Mouse (Mus musculus): ENCODE measurements around the gene Hnrnpul2. TPM values are rescaled to one million over a fixed set of nuclear protein-coding genes. Genes with fewer than 3 reads are reported as not detected.
A peak's percentile ranks its signal among the peaks of the same experiment; 100 is the strongest.
"Not testable (repeated sequence)": the region's sequence is repeated elsewhere in the genome, so short reads cannot be mapped to it uniquely, and the experiment has no call there.

Gene Hnrnpul2
- total RNA-seq, 4 experiments from 2014 or later: 113 to 120 (median 118) TPM

DNA sequence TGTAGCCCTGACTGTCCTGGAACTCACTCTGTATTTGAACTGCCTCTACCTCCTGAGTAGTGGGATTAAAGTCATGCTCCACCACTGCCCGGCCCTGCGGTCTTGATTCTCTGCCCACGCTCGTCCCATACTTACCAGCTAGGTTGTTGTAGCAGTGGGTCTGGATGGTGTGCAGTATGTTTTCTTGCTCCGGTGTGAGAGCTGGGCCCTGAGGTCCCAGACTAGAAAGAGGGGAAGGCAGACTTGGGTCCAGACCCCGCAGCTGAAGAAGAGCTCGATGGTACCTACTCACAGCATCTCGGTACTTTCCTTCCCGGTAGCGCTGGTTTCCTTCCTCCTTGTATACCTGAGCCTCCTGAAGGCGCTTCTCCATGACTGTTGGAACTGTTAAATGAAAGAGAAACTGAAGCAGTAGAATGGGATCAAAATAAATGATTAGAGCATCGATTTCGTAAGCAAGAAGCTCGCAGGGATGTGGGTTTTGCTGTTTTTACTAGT, 1.5 kb upstream of the Hnrnpul2 start:
- no peak for DNase-seq (ENCODE audit: low spot score in 2 of 2)

DNA sequence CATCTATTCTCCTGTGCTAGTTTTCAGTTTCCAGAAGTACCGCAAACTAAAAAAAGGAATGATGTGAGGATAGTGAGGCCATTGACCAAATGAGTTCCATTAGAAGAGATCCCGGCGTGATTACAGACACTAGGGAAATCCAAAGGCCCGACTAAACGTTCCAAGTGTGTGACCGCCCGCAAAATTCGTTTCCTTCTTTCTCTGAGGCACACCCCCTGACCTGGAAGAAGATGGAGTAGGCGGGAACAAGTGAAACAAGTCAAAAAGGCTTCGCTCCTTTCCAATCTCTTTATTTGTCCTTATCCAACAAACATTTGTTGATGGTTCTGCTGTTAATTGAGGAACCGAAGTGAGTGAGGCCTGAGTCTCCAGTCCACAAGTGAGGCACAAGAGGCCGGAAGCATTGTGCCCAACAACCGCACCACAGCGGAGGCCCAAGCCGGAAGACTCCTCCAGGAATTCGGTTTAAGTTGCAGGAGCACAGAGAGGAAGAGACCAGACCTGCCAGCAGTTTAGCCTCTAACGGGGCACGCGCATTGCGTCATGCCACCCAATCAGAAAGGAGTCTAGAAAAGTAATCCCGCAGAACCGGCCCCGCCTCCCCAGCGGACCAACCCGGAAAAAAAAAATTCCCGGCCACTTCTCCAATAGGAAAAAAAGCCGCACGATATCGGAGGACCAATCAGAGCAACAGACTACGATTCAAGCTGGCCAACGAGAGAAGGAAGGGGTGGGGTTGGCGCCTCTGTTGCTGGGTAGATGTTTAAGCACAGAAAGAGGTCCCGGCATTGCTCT, 812 bp upstream of the Hnrnpul2 start, which contains the start of gene Ttc9c:
Gene Ttc9c (minus strand): TSS at position 533 of the 795 bp plus-strand sequence.
- peak; percentile 94 to 99 for DNase-seq (ENCODE audit: low spot score in 2 of 2)

DNA sequence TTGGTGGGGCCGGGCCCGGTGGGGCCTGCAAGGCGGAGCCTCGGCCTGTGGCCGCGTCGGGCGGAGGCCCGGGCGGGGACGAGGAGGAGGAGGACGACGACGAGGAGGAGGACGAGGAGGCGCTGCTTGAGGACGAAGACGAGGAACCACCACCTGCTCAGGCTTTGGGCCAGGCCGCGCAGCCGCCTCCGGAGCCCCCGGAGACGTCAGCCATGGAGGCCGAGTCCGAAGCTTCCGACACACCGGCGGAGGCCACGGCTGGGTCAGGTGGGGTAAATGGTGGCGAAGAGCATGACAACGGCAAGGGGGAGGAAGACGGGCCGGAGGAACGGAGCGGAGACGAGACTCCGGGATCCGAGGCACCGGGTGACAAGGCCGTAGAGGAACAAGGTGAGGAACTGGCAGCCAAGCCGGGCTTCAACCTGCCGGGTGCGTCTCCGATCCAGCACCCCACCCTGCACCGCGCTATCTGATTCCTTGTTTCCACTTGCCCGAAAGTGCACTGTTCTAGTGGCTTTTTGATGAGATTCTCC, 680 bp downstream of the Hnrnpul2 start:
- peak in 1 of 2 experiments; percentile 52 for DNase-seq (ENCODE audit: low spot score in 2 of 2)

DNA sequence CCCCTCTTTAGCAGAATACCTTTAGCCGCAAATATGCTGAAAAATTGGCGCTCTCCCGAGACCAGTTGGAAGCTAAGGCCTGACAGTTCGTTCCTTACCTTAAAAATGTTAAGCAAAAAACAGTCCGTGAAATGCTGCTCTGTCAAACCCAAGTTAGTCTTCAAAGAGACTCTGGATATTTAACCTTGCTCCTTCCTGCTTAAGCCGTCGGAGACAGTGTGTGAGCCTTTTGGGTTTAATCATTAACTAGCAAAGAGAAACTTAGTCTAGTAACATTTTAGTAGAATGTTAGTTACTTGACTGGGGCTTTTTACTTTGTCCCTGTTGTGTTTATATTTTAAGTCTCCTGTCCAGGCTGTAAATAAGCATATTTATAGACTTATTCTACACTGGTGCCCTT, 1.3 kb downstream of the Hnrnpul2 start:
- DNase-seq (ENCODE audit: low spot score in 2 of 2): no peak

DNA sequence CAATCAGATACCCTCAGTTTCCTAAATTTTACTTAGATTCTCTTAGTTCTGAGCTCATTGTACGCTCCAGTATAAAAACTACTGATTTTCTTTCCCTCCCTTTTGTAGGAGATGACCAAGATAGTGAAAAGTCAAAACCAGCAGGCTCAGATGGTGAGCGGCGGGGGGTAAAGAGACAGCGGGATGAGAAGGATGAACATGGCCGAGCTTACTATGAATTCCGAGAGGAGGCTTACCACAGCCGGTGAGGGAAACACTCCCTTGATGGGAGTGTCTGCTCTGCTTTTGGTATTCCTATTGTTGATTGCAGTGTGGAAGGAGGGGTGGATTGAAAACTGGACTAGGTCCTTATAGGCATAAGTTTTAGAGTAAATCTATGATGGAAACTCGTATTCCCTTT, 2.9 kb downstream of the Hnrnpul2 start:
- no peak for DNase-seq (ENCODE audit: low spot score in 2 of 2)

DNA sequence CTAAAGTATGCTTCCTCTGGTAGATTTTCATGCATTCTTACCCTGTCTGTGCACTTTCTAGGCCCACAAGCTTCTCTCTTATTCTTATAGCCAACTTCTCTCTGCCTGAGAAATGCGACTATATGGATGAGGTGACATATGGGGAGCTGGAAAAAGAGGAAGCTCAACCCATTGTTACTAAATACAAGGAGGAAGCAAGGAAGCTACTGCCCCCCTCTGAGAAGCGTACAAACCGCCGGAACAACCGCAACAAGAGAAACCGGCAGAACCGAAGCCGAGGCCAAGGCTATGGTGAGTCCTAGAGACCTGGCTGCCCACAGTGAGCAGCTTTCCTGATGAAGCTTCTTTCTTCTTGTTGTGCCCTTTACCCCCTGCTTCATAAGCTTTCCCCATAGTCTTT, 9.8 kb downstream of the Hnrnpul2 start, which contains the start of gene AC129217.1:
Gene AC129217.1 (plus strand): TSS at position 114 of the 400 bp plus-strand sequence.
- DNase-seq (ENCODE audit: low spot score in 2 of 2): no peak

DNA sequence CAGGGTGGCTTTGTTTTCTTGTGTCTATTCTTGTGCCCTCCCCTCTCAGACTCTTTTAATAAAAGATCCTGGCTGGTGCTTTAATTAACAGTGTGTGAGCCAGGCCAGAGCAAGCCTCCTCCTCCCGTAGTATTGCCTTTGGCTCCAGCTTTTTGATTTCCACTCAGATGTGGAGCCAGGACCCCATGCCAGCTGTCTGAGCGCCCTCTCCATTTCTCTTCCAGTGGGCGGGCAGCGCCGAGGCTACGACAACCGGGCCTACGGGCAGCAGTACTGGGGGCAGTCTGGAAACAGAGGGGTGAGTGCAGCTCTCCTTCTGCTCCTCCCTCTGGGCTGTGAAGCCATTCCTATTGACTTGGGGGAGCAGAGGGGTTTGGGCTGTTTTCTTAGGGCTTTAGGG, 10.9 kb downstream of the Hnrnpul2 start:
- no peak for DNase-seq (ENCODE audit: low spot score in 2 of 2)

DNA sequence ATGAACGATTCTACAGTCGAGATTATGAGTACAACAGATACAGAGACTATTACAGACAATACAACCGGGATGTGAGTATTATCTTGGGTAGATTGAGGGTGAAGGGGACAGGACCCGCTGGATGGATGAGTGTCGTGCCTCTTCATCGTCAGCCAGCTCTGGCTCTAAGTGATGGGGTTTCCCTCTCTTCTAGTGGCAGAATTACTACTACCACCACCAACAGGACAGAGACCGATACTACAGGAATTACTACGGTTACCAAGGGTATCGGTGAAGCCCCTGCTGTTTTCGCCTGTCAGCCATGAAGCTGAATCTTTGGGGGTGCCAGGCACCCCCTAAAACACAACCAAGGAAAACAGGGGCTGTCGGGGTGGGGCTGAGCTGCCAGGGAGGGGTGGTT, 11.5 kb downstream of the Hnrnpul2 start:
- DNase-seq (ENCODE audit: low spot score in 2 of 2): no peak

DNA sequence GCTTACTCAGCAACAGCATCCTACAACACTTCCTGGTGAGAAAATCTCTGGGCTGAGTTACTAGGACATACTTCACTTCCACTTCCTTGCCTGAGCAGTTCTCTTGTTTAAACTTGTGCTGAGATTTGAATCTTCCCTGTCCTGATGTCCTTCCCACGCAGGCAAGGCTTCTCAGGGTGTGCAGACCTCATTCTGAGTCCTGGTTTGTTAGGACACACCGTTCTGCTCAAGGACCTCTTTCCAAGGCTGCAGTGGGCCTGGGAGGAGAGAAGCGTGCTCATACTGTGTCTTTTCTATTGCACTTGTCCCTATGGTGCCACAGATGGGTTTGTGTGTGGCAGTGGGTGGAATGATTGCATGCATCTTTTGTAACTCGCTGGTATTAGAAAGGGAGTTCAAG, 13.2 kb downstream of the Hnrnpul2 start:
- no peak for DNase-seq (ENCODE audit: low spot score in 2 of 2)

DNA sequence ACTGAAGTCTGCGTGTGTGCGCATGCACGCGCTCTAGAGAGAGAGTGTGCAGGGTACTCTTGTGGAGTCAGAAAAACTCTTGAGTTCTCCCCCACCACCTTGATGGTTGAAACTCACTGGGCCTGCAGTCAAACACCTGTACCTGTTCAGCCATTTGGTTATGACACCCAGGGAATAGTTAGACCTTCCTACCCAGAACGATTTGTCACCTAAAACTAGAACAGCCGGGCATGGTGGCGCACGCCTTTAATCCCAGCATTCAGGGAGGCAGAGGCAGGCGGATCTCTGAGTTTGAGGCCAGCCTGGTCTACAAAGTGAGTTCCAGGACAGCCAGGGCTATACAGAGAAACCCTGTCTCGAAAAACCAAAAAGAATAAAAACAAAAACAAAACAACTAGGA, 16.5 kb downstream of the Hnrnpul2 start:
- DNase-seq (ENCODE audit: low spot score in 2 of 2): not testable (repeated sequence)

DNA sequence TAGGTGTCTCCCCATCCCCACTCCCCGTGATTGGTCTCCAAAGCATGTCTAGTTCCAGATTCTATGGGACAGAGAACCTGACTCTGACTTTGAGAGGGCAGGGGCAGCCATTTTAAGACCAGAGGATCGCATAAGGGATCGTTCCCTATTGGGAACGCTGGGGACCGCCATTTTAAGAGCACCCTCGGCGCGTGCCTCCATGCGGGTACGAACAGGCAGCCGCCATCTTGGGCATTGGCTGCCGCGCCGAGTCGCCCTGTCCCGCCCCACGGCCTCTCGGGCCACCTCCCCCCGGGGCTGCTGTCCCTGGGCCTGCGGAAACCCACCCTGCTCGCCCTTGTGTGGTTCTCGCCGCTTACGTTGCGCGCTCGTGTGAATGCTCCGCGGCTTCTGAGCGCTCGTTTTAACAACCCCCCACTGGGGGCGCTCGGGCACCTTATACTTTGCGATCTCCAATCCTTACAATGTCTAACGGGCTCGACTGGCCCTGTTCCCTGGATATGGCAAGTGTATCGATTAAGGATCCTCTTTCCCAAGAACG, 17.5 kb downstream of the Hnrnpul2 start, which contains the start of gene Bscl2:
Gene Bscl2 (plus strand): TSS at position 217 of the 541 bp plus-strand sequence.
- peak; percentile 77 to 88 for DNase-seq (ENCODE audit: low spot score in 2 of 2)

DNA sequence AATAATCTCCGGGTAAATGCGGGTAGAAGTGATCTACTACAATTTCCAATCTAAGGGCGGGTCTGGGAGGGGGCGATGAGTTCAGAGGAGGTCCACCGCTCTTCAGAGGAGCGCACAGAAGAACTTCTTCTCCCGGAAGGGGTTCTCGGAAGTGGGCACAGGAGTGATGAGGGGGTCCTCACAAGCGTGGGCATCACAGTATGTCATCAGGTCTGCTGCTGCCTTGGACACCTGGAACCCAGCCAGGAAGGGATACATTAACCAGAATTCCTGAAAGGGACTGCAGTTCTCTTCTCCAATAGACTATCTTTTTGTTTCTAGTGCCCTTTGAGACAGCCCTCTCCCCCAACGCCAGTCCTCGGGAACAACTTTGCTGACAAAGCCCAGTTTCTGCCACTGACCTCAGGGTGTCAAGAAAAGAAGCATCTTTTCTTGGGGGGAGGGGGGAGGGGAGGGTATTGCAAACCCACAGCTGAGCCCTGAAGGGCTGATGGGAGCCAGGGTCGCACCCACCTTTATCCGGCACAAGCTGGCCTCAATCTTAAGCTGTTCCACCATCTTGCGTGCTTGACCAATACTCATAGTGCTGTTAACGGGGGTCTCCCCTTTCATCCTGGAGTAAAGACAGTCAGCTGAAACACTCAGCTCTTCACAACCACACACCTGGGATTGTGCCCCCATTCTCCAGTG, 18.4 kb downstream of the Hnrnpul2 start:
- DNase-seq (ENCODE audit: low spot score in 2 of 2): peak in 1 of 2 experiments; percentile 52

DNA sequence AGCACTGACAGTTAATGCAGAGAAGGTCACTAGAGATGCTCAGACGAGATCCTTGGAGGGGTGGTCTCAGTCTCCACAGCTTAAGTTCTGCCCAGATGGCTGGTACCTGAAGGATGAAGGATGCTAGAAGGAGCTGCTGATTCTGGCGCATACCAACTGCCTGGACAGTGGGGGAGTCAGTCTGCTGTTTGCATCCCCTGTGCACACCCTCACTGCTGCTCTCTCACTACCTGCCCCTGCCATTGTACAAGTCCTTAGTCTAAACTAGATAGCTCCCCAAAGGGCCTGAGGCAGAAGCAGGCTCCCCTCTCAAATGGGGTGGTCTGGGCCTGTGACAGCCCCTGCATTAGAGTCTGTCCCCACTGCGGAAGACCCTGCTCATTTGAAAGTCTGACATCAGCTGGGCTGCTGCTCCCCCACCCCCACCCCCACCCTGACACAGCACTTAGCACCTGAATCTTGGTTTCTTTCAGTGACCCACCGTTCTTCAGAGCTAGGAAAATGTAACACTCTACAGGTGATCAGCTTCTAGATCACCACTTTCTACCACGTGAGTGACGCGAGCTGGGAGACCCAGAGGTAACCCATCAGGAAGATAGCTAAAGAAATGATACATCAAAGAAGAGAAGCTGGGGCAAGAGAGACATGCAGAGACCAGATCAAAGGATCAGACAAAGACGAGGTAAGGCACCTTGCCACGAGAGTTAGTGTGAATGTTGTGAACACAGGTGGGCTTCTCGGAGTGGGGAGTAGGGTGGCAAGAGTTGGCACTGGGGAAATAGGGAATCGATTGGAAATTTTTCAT, 19.5 kb downstream of the Hnrnpul2 start, which contains the start of gene Gng3:
Gene Gng3 (minus strand): TSS at position 92 of the 805 bp plus-strand sequence.
- DNase-seq (ENCODE audit: low spot score in 2 of 2): peak; percentile 81 to 90

DNA sequence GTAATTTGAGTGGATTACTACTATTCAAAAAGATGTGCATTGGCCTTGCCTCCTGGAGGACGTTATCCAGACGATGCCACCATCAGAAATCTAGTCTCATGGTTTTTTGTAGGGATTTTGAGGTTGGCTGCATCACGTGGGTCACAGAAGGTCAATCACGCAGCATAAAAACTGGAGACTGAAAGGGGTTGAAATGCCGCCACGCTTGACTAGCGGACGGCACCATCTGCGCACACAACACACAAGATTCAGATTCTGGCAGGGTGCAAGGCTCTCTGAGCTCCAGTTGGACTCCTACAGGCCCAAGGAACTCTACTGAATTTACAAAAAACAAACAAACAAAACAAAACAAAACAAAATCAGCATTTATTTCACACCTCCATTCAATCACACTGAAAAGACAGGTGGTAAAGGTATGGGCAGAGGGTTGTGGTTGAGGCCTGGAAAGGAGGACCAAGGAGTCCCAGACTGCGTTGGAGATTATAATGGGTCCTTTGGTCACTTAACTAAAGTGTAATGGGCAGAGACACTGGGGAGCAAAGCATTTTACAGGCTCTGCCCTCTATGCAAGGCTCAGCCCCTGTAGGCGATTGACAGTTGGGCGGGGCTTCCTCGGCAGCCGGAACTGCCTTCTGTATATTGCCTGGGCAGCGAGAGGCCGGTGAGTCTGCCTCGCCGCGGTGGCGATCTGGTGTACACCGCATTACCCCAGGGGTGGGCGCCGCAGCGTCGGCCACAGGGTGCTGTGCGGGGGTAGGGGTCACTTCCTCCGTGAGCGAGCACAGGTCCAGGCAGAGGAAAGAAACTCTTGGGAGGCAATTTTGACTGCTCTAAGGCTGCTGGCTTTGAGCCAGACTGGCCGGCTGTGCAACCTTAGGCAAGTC, 20.3 kb downstream of the Hnrnpul2 start:
- DNase-seq (ENCODE audit: low spot score in 2 of 2): peak; percentile 39 to 69

DNA sequence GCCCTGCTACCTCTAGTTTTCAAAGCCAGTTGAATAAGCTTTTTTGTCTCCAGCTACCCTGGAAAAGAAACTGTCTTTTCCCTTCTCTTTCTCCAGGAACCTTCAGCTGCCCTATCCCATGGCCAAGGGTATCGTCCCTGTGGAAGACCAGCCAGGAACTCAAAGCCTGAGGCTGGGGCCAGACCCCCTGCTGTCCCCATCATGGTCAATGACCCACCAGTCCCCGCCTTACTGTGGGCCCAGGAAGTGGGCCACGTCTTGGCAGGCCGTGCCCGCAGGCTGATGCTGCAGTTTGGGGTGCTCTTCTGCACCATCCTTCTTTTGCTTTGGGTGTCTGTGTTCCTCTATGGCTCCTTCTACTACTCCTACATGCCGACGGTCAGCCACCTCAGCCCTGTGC, 21.2 kb downstream of the Hnrnpul2 start:
- DNase-seq (ENCODE audit: low spot score in 2 of 2): no peak

DNA sequence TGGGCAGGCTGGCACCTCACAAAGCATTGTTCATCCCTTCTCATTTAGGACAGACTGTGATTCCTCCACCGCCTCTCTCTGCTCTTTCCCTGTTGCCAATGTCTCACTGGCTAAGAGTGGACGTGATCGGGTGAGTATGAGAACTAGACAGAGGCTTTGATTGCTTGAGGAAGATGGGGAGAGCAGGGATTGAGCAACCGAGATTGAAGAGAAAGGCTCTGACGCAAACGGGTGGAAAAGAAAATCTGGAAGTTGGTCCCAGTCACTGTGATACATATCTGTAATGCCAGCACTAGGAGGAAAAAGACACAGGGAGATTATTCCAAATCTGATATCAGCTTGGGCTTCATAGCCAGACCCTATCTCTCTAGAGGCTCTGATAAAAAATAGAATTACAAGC, 23.2 kb downstream of the Hnrnpul2 start:
- DNase-seq (ENCODE audit: low spot score in 2 of 2): no peak

DNA sequence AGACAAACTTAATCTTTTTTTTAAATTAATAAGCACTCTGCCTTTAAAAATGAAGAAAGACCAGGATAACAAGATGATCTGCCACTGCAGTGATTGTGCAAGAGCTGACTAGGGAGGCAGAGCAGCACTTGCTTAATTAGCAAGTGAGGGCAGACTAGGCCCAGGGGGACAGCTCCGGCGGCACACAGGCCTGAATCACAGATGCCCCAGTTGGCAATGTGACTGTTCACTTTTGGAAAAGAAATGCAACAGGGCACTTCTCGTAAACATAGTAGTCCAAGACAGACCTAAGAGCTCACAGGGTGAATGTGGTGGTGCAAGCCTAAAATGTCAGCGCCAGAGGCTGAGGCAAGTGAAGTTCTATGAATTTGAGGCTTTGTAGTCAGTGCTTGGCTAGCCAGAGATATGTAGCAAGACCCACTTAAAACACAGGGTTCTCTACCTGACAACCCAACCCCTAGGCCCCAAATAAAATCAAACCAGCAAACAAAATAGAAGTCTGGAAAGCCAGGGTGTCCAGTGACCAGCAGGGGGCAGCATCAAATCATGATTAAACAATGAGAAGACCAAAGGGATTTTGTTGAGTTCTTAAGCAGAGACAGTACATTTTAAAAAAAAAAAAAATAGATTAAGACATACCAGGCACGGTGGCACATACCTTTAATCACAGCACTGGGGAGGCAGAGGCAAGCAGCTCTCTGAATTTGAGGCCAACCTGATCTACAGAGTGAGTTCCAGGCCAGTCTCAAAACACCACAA, 24.7 kb downstream of the Hnrnpul2 start:
- no peak for DNase-seq (ENCODE audit: low spot score in 2 of 2)

DNA sequence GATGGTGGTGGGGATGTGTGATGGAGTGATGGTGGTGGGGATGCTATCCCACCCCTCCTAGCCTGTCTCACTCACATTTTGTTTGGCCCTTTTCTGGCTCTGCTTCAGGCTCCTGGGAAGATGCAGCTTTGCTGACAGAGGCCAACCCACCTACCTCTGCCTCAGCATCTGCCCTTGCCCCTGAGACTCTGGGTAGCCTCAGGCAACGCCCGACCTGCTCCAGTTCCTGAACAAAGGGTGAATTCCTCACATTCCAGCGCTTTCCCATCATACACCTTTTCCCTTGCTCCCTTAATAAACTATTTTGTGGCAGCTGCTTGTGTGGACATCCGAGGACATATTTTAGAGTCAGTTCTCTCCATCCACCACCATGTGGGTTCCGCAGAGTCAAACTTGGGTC, 28.5 kb downstream of the Hnrnpul2 start:
- no peak for DNase-seq (ENCODE audit: low spot score in 2 of 2)

DNA sequence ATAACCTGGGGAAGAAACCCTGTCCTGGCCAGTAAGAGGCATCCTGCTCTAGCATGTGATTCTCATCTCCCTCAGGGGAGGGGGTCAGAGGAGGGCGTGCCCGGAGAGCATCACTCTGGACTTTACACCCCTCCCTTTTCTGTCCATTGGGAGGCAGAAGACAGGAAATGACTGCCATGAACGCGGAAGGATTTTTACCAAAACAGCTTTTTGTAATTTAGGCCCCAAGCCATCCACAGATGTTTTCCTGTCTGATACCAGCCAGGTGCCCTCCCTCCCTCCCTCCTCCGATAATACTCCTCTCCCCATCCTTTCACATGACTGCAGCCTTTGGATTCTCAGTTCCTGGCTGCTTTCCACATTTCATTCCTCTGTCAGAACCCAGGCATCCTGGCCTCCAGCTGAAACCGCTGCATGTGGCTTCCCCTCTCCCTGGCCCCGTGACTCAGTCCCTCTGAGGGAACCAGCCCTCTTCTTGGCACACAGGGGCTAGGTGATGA, 30.6 kb downstream of the Hnrnpul2 start, which contains the start of gene Lrrn4cl:
Gene Lrrn4cl (plus strand): TSS at position 367 of the 500 bp plus-strand sequence.
- DNase-seq (ENCODE audit: low spot score in 2 of 2): no peak
